Mouse (Mus musculus): ENCODE results near the gene Cnpy1. TPM values are rescaled to one million over a fixed set of nuclear protein-coding genes. Genes with fewer than 3 reads are reported as not detected.

Cnpy1 gene
- polyA plus RNA-seq (2014; fragmentation: Illumina TruSeq; extraction: RNeasy Lipid Tissue Mini Kit (QIAGEN cat#74804); ENCODE audit: low read depth, low replicate concordance), result 2.4 TPM

DNA sequence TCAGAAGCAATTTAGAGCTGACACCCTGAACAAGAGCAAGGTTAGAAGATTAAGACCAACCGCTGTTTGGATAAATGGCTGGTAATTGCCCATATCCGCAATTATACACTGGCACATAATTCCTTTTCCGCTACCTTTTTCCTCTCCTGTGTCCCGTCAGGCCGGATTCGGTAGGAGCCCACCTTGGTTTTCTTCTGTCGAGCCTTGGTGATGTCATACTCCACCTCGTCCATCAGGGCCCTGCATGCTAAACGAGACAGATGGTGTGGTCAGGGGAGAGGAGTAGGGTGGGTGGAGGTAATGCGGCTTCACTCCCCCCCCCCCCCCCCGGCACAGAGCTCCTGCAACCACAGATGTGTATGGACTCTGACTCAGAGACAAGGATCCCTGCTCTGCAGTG, at the start of gene Cnpy1:
Gene Cnpy1 (minus strand): TSS at position 233 of the 400 bp plus-strand sequence.

DNA sequence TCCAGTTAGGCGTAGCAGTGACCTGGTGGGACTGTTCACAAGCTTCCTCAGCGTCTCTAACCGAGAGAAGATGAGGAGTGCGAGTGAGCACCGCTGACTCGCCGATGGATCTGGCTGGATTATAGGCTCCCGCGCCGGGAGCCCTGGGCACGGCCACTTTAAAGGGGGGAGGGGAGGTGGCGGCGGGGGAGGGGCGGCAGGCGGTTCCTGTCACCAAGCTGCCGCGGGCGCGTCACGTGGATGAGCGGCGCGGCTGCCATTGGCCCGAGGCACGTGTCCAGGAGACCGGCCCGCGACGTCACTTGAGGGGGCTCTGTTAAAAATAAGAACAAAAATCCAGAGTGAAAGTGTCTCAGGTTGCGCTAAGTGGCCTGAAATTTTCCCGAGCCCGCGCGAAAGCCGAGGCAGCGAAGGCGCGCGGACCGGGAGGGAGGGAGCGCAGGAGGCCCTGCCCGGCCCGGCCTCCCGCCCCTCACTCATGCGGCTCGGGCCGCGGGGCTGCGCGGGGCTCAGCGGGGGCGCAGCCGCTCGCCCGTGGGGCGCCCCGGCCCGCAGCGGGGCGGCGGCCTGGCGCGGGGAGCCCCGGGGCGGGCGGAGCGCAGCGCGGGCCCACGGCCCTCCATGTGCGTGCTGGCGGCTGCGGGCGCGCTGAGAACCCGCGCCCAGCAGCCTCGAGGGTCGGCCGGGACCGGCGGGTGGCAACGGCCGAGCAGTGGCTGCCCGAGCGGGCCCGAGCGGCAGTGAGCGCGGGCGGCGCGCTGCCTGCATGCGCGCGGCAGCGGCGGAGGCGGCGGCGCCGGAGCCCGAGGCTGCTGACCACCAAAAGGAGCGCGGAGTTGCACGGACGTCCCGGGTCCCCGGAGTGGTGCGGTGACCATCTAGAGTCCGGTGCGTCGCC, 80.0 kb downstream of the Cnpy1 start, which contains the start of gene En2:
Gene En2 (plus strand): TSS at position 337 of the 898 bp plus-strand sequence.

Other genes starting within 250 kb of the Cnpy1 start
- 231 TPM for gene Insig1, start 174.4 kb downstream of the Cnpy1 start, polyA plus RNA-seq (2014; fragmentation: Illumina TruSeq; extraction: RNeasy Lipid Tissue Mini Kit (QIAGEN cat#74804); ENCODE audit: low read depth, low replicate concordance)
- not detected for gene En2, start 80.1 kb downstream of the Cnpy1 start, polyA plus RNA-seq (2014; fragmentation: Illumina TruSeq; extraction: RNeasy Lipid Tissue Mini Kit (QIAGEN cat#74804); ENCODE audit: low read depth, low replicate concordance)
- 90.8 TPM for gene Rbm33, start 71.3 kb upstream of the Cnpy1 start, polyA plus RNA-seq (2014; fragmentation: Illumina TruSeq; extraction: RNeasy Lipid Tissue Mini Kit (QIAGEN cat#74804); ENCODE audit: low read depth, low replicate concordance)
- 1.5 TPM for gene Shh, start 221.4 kb upstream of the Cnpy1 start, polyA plus RNA-seq (2014; fragmentation: Illumina TruSeq; extraction: RNeasy Lipid Tissue Mini Kit (QIAGEN cat#74804); ENCODE audit: low read depth, low replicate concordance)

All from sigmoid colon, adult 10 weeks (tissue).